Mouse (Mus musculus) kidney, postnatal 0 days (tissue): ENCODE results near the gene Fat3. TPM values are rescaled to one million over a fixed set of nuclear protein-coding genes. Genes with fewer than 3 reads are reported as not detected.

Experiments
- ATAC-seq: fragments of 200-750 bp; cut with Nextera tagmentation; replicated peaks from 2 replicates; pipeline ENCODE4 v1.8.0; 2017; ENCODE audit warnings: low read depth, moderate number of reproducible peaks, moderate TSS enrichment, moderate library complexity; ENCODE audit not compliant: low FRiP score
- DNase-seq: peaks from one replicate; pipeline ENCODE4 v3.0.0-alpha.2; 2016; ENCODE audit warnings: low spot score
- H3K27ac ChIP-seq: fragments of 300-500 bp; sonication (generic); 2 replicates; pipeline ENCODE4 v1.5.1; 2014; ENCODE audit warnings: mild to moderate bottlenecking
- H3K27me3 ChIP-seq: fragments of 300-500 bp; sonication (generic); 2 replicates; pipeline ENCODE4 v1.6.1; 2014; ENCODE audit warnings: low read length, mixed read lengths; ENCODE audit not compliant: insufficient read depth
- H3K36me3 ChIP-seq: fragments of 300-500 bp; sonication (generic); 2 replicates; pipeline ENCODE4 v1.6.1; 2014; ENCODE audit warnings: low read length, mixed read lengths; ENCODE audit not compliant: insufficient read depth
- H3K4me1 ChIP-seq: fragments of 300-500 bp; sonication (generic); replicated peaks from 2 replicates; pipeline ENCODE4 v1.6.1; 2014; ENCODE audit warnings: antibody characterized with exemption, low read length, mixed read lengths; ENCODE audit not compliant: insufficient read depth
- H3K4me2 ChIP-seq: fragments of 300-500 bp; sonication (generic); 2 replicates; pipeline ENCODE4 v1.6.1; 2014; ENCODE audit warnings: mild to moderate bottlenecking, low read length, moderate library complexity, mixed read lengths
- H3K4me3 ChIP-seq: fragments of 300-500 bp; sonication (generic); replicated peaks from 2 replicates; pipeline ENCODE4 v1.5.1; 2014; ENCODE audit warnings: low read depth, low read length
- H3K9ac ChIP-seq: fragments of 300-500 bp; sonication (generic); 2 replicates; pipeline ENCODE4 v1.6.1; 2014; ENCODE audit warnings: low read depth, low read length
- H3K9me3 ChIP-seq: fragments of 300-500 bp; sonication (generic); replicated peaks from 2 replicates; pipeline ENCODE4 v1.6.1; 2016; ENCODE audit warnings: low read length, inconsistent platforms, mixed read lengths
- CTCF ChIP-seq: IDR thresholded peaks from 2 replicates; pipeline ENCODE4 v1.5.1; 2016; ENCODE audit warnings: antibody characterized with exemption, low read depth, mild to moderate bottlenecking, moderate library complexity
- WGBS: fragments of 180-500 bp; shearing (Covaris S2); extraction: QIAGEN DNeasy Blood & Tissue Kit; methylation state at CpG from one replicate; pipeline ENCODE4 v1.1.7; 2014; 5-methylcytosine and 5-hydroxymethylcytosine counted together
- polyA plus RNA-seq: library from polyadenylated mRNA; unstranded; fragments of >200 nt; fragmentation: Nextera tagmentation; extraction: Ambion mirVana; gene quantifications from 2 replicates; pipeline ENCODE4 v1.2.1, GENCODE M21; 2015

Gene Fat3
- polyA plus RNA-seq, 1 experiment from 2014 or later, result 1.5 TPM

DNA sequence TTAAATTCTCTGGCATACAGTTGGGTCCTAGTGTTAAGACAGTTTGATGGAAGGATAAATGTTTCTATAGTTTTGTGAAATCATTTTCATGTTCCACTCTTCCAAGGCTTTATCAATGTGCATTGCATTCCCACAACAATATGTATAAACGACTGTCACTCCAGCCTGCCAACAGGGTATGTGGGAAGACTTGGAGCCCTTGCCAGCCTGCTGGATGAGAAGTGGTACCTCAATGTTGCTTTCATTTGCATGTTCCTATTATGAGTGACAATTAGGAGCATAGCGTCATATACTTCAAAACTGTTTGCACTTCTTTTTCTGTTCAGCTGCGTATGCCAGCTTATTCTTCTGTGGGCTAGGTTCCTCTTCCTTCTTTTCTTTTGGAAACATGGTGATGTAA, 489.7 kb downstream of the Fat3 start:
- Histone ChIP-seq H3K36me3 (no peaks in the 10 kb centered on the region), H3K4me3 (no peak overlapping the region), H3K4me1 (no peaks in the 10 kb centered on the region), H3K27ac (no peak overlapping the region), H3K4me2 (no peak overlapping the region), H3K9ac (no peak overlapping the region), H3K9me3 (no peaks in the 10 kb centered on the region), H3K27me3 (no peaks in the 10 kb centered on the region)
- 94% methylated on average over 3 of the region's 3 CpGs for WGBS
- ATAC-seq, result no peak
- DNase-seq, result no peak
- TF ChIP-seq CTCF, result no peak

DNA sequence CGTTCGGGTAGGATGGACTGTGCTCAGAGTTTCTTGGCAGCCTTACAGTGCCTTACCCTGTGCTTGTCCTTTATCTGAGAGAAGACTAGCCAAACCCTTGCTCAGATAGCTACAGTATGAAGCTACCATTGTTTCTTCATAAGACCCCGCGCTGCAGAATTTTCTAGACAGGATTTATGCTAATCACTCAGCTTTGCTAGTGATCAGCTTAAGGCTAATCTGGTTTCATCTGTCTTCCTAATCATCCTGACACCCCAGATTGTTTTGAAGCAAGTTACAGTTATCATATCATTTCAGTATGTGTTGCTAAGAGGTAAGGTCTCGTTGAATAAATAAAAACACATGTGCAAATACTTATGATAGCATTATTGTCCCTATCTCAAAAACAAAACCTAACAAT, 493.6 kb downstream of the Fat3 start:
- no peaks in the 10 kb centered on the region for H3K36me3 ChIP-seq
- ATAC-seq (no peak), DNase-seq (no peak)
- H3K9ac ChIP-seq, result no peak overlapping the region
- H3K4me3 ChIP-seq, result no peak overlapping the region
- H3K27me3 ChIP-seq, result no peaks in the 10 kb centered on the region
- no peaks in the 10 kb centered on the region for H3K4me1 ChIP-seq
- no peak for TF ChIP-seq CTCF
- H3K27ac ChIP-seq, result no peak overlapping the region
- no peak overlapping the region for H3K4me2 ChIP-seq
- no peaks in the 10 kb centered on the region for H3K9me3 ChIP-seq
- WGBS, result 90% methylated on average over 5 of the region's 5 CpGs

DNA sequence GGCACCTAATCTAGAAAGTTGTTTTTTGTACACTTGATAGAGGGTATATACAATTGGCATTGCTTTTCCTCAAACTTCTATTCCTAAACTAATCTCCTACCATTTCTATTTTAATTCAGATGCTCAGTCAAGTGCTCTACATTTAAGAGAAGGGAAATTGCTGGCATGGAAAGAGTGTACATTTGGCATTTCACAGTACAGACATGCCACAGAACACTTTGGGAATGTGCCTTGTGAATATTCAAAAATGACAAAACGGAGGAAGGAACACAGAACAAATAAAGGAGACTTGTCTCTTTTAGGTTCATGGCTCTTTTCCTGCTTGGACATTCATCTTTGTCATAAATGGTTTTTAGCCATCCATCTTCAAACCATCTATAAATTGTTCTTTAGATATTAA, 498.1 kb downstream of the Fat3 start:
- Histone ChIP-seq H3K4me1 (no peaks in the 10 kb centered on the region), H3K9ac (no peak overlapping the region), H3K27ac (no peak overlapping the region), H3K27me3 (no peaks in the 10 kb centered on the region), H3K4me3 (no peak overlapping the region), H3K9me3 (no peaks in the 10 kb centered on the region), H3K36me3 (no peaks in the 10 kb centered on the region), H3K4me2 (no peak overlapping the region)
- 83% methylated on average over 1 of the region's 1 CpGs for WGBS
- ATAC-seq, result no peak
- no peak for TF ChIP-seq CTCF
- no peak for DNase-seq

DNA sequence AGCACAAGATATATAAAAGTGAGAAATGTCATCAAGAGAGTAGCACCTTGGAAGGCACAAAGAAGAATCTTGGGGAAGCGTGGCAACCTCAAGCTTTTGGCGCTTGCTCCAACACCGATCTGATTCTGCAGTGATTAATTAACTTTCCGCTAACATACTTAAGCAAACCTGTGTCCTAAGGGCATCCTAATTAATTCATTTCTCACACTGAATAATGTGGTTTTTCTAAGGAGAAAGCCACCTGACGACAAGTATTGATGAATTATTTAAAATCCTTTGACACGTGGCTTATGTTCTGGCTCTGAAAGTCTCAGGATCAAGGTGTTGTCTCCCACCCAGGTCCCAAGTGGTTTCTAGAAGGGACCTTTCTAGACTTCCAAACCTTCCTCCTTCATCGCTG, 506.3 kb downstream of the Fat3 start:
- no peaks in the 10 kb centered on the region for H3K4me1 ChIP-seq
- H3K9ac ChIP-seq, result no peak overlapping the region
- no peak overlapping the region for H3K27ac ChIP-seq
- 82% methylated on average over 7 of the region's 7 CpGs for WGBS
- no peak for TF ChIP-seq CTCF
- H3K9me3 ChIP-seq, result no peaks in the 10 kb centered on the region
- H3K4me3 ChIP-seq, result no peak overlapping the region
- no peak for DNase-seq
- no peaks in the 10 kb centered on the region for H3K36me3 ChIP-seq
- no peak overlapping the region for H3K4me2 ChIP-seq
- H3K27me3 ChIP-seq, result no peaks in the 10 kb centered on the region
- no peak for ATAC-seq

DNA sequence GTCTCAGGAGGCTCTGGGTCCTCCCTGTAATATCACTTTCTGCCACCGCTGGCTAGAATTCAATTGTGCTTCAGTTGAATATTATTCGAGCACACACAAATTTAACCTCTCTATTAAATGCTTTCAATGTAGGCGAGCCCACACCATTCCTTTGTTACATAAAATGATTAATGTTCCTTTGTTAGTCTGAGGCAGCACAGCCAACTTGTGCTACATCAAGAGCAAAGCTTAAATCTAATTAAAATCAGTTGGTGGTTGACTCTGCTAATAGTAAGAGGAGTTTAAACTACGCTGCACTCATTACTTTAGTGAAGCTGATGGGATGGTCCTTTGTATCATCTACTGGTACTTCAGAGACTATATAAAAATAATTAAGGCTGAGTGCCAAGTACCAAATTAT, 506.9 kb downstream of the Fat3 start:
- no peak overlapping the region for H3K9ac ChIP-seq
- no peaks in the 10 kb centered on the region for H3K9me3 ChIP-seq
- no peak for TF ChIP-seq CTCF
- no peaks in the 10 kb centered on the region for H3K27me3 ChIP-seq
- ATAC-seq (no peak), DNase-seq (no peak)
- no peaks in the 10 kb centered on the region for H3K4me1 ChIP-seq
- H3K36me3 ChIP-seq, result no peaks in the 10 kb centered on the region
- H3K4me3 ChIP-seq, result no peak overlapping the region
- H3K4me2 ChIP-seq, result no peak overlapping the region
- no peak overlapping the region for H3K27ac ChIP-seq
- 77% methylated on average over 4 of the region's 4 CpGs for WGBS

DNA sequence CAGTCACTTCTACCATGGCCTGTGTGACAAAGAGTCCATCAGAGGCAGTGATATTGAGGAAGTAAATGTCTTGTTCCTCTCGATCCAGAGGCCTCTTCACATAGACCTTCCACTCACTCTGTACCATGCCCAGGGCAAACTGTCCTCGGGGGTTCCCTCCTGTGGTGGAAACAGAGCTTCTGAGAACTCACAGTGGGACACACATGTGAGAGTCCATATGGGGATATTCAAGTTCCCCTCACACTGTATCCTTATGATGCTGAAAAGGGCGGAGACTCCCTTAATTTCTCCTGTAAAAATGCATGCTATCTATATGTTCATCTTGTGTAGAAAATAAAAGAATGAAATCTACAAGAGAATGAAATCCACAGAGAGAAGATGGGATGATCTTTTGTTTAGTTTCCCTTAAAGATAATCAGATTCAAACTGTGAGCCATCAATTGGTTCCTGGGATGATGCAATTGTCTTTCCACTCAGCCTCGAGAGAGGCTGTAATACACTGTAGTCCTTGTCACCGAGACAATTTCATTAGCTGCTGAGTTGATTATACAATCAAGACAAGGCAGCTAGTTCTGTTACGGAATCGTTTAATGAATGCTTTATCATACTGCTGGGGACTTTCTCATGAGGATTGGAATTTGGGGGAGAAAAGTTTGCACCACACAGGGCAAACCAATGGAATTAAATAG, 508.8 kb downstream of the Fat3 start:
- H3K4me2 ChIP-seq, result no peak overlapping the region
- no peak for TF ChIP-seq CTCF
- H3K27me3 ChIP-seq, result no peaks in the 10 kb centered on the region
- H3K4me1 ChIP-seq, result no peaks in the 10 kb centered on the region
- DNase-seq (no peak), ATAC-seq (no peak)
- no peak overlapping the region for H3K9ac ChIP-seq
- no peaks in the 10 kb centered on the region for H3K36me3 ChIP-seq
- WGBS, result 84% methylated on average over 7 of the region's 7 CpGs
- no peak overlapping the region for H3K4me3 ChIP-seq
- no peaks in the 10 kb centered on the region for H3K9me3 ChIP-seq
- no peak overlapping the region for H3K27ac ChIP-seq

DNA sequence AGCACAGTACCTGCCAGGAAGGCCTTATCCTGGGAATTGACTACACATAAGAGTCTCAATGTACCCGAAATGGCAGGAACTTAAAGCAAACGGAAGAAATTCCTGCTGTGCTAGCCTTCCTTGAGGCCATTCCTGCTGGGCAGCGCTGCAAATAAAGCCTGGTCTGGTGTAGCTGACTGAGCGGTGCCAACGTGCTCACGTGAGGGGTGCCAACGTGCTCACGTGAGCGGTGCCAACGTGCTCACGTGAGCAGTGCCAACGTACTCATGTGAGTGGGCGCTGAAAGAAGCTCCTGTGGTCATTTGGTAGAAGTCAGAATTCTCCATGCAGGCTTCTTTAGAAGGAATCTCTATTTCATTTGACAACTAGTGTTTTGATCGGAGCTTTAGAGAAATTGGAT, 522.8 kb downstream of the Fat3 start:
- TF ChIP-seq CTCF, result no peak
- Histone ChIP-seq H3K27ac (no peak overlapping the region), H3K27me3 (no peaks in the 10 kb centered on the region), H3K9ac (no peak overlapping the region), H3K36me3 (no peaks in the 10 kb centered on the region), H3K4me3 (no peak overlapping the region), H3K9me3 (no peaks in the 10 kb centered on the region), H3K4me1 (no peaks in the 10 kb centered on the region), H3K4me2 (no peak overlapping the region)
- ATAC-seq, result no peak
- no peak for DNase-seq
- whole genome bisulfite sequencing, result 89% methylated on average over 14 of the region's 14 CpGs
